Mouse (Mus musculus) erythroblast, embryonic 14.5 days (primary cell): ENCODE measurements around the gene Rac1.

ENCODE experiments used
- GATA1 ChIP-seq: IDR thresholded peaks from 2 replicates; pipeline ENCODE4 v1.6.1; 2012; ENCODE audit warnings: low read length, inconsistent platforms, mixed read lengths
- TAL1 ChIP-seq: IDR thresholded peaks from 3 replicates; pipeline ENCODE4 v1.6.1; 2012; ENCODE audit warnings: low read length, inconsistent platforms, mixed read lengths

DNA sequence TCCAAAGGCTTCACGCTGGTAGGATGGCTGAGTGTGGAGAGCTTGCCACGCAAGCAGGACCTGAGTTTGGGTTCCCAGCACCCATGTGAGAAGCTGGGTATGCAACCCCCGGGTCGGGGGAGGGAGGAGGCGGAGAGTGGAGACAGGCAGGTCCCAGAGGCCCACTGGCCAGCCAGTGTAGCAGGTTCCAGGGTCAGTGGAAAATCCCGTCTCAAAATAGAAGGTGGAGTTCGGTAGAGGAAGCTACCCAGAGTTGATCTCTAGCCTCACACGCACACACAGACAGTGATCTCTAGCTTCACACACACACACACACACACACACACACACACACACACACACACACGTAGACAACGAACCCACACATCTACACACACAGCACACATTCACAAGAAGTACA lies 34.7 kb downstream of the Rac1 start:
- no peak for TF ChIP-seq GATA1
- no peak for TF ChIP-seq TAL1
